Mouse (Mus musculus) stomach, embryonic 14.5 days (tissue): ENCODE measurements around the gene Lztr1. TPM values are rescaled to one million over a fixed set of nuclear protein-coding genes. Genes with fewer than 3 reads are reported as not detected.

ENCODE experiments used
- ATAC-seq: fragments of 200-750 bp; cut with Nextera tagmentation; 2 replicates; pipeline ENCODE4 v1.8.0; 2017; ENCODE audit warnings: low read depth, moderate TSS enrichment; ENCODE audit not compliant: insufficient number of reproducible peaks, insufficient read depth, low FRiP score
- H3K27ac ChIP-seq: fragments of 300-500 bp; sonication (generic); 2 replicates; pipeline ENCODE4 v1.5.1; 2014; ENCODE audit warnings: mild to moderate bottlenecking, low read length, moderate library complexity, mixed read lengths
- H3K27me3 ChIP-seq: fragments of 300-500 bp; sonication (generic); 2 replicates; pipeline ENCODE4 v1.6.1; 2014; ENCODE audit warnings: low read length, control low read depth, mixed read lengths; ENCODE audit not compliant: control insufficient read depth, insufficient read depth
- H3K36me3 ChIP-seq: fragments of 300-500 bp; sonication (generic); 2 replicates; pipeline ENCODE4 v1.6.1; 2014; ENCODE audit warnings: mild to moderate bottlenecking, control low read depth, low read length, moderate library complexity, mixed read lengths; ENCODE audit not compliant: control insufficient read depth, insufficient read depth
- H3K4me1 ChIP-seq: fragments of 300-500 bp; sonication (generic); 2 replicates; pipeline ENCODE4 v1.6.1; 2014; ENCODE audit warnings: low read length, control low read depth, mixed read lengths; ENCODE audit not compliant: control insufficient read depth, insufficient read depth
- H3K4me2 ChIP-seq: fragments of 300-500 bp; sonication (generic); replicated peaks from 2 replicates; pipeline ENCODE4 v1.6.1; 2014; ENCODE audit warnings: low read depth, low read length, control low read depth
- H3K4me3 ChIP-seq: fragments of 300-500 bp; sonication (generic); 2 replicates; pipeline ENCODE4 v1.5.1; 2014; ENCODE audit warnings: low read depth, low read length, control low read depth
- H3K9ac ChIP-seq: fragments of 300-500 bp; sonication (generic); replicated peaks from 2 replicates; pipeline ENCODE4 v1.6.1; 2014; ENCODE audit warnings: low read depth, mild to moderate bottlenecking, control low read depth, low read length, moderate library complexity, mixed read lengths
- H3K9me3 ChIP-seq: fragments of 300-500 bp; sonication (generic); 2 replicates; pipeline ENCODE4 v1.6.1; 2016; ENCODE audit warnings: low read depth, low read length, control low read depth; ENCODE audit not compliant: control insufficient read depth
- WGBS: fragments of 180-500 bp; shearing (Covaris S2); extraction: QIAGEN DNeasy Blood & Tissue Kit; methylation state at CpG from one replicate; pipeline ENCODE4 v1.1.7; 2014; 5-methylcytosine and 5-hydroxymethylcytosine counted together
- polyA plus RNA-seq: library from polyadenylated mRNA; unstranded; fragments of >200 nt; fragmentation: Nextera tagmentation; extraction: Ambion mirVana; gene quantifications from 2 replicates; pipeline ENCODE4 v1.2.1, GENCODE M21; 2014

The Lztr1 gene
- polyA plus RNA-seq, 1 experiment from 2014 or later: 78.6 TPM

GRCm38 (mm10) chr16:17511431-17511830 lies 2.9 kb downstream of the Lztr1 start:
- Histone ChIP-seq H3K4me1 (peaks cover 12% of the 10 kb centered on the region; the same call in 1 of the 2 replicates), H3K4me3 (no peak overlapping the region), H3K9ac (no peak overlapping the region), H3K27ac (no peak overlapping the region), H3K9me3 (no peaks in the 10 kb centered on the region), H3K27me3 (no peaks in the 10 kb centered on the region), H3K36me3 (peaks cover 38% of the 10 kb centered on the region), H3K4me2 (no peak overlapping the region)
- WGBS: 95% methylated on average over 4 of the region's 4 CpGs
- ATAC-seq: no peak

- Histone ChIP-seq H3K27ac (no peak overlapping the region), H3K4me3 (no peak overlapping the region), H3K27me3 (no peaks in the 10 kb centered on the region), H3K4me1 (no peaks in the 10 kb centered on the region), H3K9me3 (no peaks in the 10 kb centered on the region), H3K9ac (no peak overlapping the region), H3K4me2 (no peak overlapping the region), H3K36me3 (peaks cover 80% of the 10 kb centered on the region)
- WGBS: 80% methylated on average over 2 of the region's 2 CpGs
- ATAC-seq: no peak
Observed at GRCm38 (mm10) chr16:17518910-17519309, 10.4 kb downstream of the Lztr1 start.

- no peaks in the 10 kb centered on the region for H3K4me1 ChIP-seq
- no peak for ATAC-seq
Observed at GRCm38 (mm10) chr16:17524156-17524555, 15.7 kb downstream of the Lztr1 start.

GRCm38 (mm10) chr16:17525524-17525923 lies 17.0 kb downstream of the Lztr1 start:
- Histone ChIP-seq H3K9me3 (no peaks in the 10 kb centered on the region), H3K4me2 (no peak overlapping the region), H3K27ac (no peak overlapping the region), H3K9ac (no peak overlapping the region), H3K27me3 (no peaks in the 10 kb centered on the region), H3K36me3 (peaks cover 77% of the 10 kb centered on the region), H3K4me3 (no peak overlapping the region), H3K4me1 (peaks cover 6% of the 10 kb centered on the region)
- no peak for ATAC-seq
- 79% methylated on average over 3 of the region's 3 CpGs for WGBS

More at GRCm38 (mm10) chr16:17524156-17524555, 15.7 kb downstream of the Lztr1 start:
- 90% methylated on average over 11 of the region's 11 CpGs for WGBS
- no peak overlapping the region for H3K9ac ChIP-seq
- H3K4me2 ChIP-seq: no peak overlapping the region
- no peaks in the 10 kb centered on the region for H3K9me3 ChIP-seq
- H3K4me3 ChIP-seq: no peak overlapping the region
- H3K27me3 ChIP-seq: no peaks in the 10 kb centered on the region
- peaks cover 91% of the 10 kb centered on the region for H3K36me3 ChIP-seq
- H3K27ac ChIP-seq: no peak overlapping the region

GRCm38 (mm10) chr16:17526223-17526622 lies 17.7 kb downstream of the Lztr1 start:
- no peaks in the 10 kb centered on the region for H3K27me3 ChIP-seq
- 85% methylated on average over 6 of the region's 6 CpGs for WGBS
- H3K4me3 ChIP-seq: no peak overlapping the region
- peaks cover 70% of the 10 kb centered on the region for H3K36me3 ChIP-seq
- H3K4me1 ChIP-seq: peaks cover 6% of the 10 kb centered on the region
- no peak overlapping the region for H3K9ac ChIP-seq
- no peak for ATAC-seq
- no peak overlapping the region for H3K27ac ChIP-seq
- no peak overlapping the region for H3K4me2 ChIP-seq
- no peaks in the 10 kb centered on the region for H3K9me3 ChIP-seq

- no peak overlapping the region for H3K27ac ChIP-seq
- ATAC-seq: no peak
- H3K4me1 ChIP-seq: peaks cover 12% of the 10 kb centered on the region
- H3K9ac ChIP-seq: no peak overlapping the region
- H3K4me3 ChIP-seq: no peak overlapping the region
- peaks cover 57% of the 10 kb centered on the region for H3K36me3 ChIP-seq
- no peaks in the 10 kb centered on the region for H3K27me3 ChIP-seq
- H3K4me2 ChIP-seq: no peak overlapping the region
- H3K9me3 ChIP-seq: no peaks in the 10 kb centered on the region
Observed at GRCm38 (mm10) chr16:17527606-17528005, 19.1 kb downstream of the Lztr1 start.

GRCm38 (mm10) chr16:17528276-17528675 lies 19.8 kb downstream of the Lztr1 start:
- ATAC-seq: no peak
- no peak overlapping the region for H3K4me3 ChIP-seq
- H3K9me3 ChIP-seq: no peaks in the 10 kb centered on the region
- H3K4me2 ChIP-seq: no peak overlapping the region
- no peak overlapping the region for H3K9ac ChIP-seq
- H3K4me1 ChIP-seq: peaks cover 12% of the 10 kb centered on the region
- H3K36me3 ChIP-seq: peaks cover 51% of the 10 kb centered on the region
- no peak overlapping the region for H3K27ac ChIP-seq
- 89% methylated on average over 13 of the region's 13 CpGs for WGBS
- no peaks in the 10 kb centered on the region for H3K27me3 ChIP-seq

- Histone ChIP-seq H3K36me3 (peaks cover 37% of the 10 kb centered on the region), H3K27me3 (no peaks in the 10 kb centered on the region), H3K27ac (peak overlapping the region; percentile 96), H3K9me3 (no peaks in the 10 kb centered on the region), H3K9ac (peak overlapping the region; percentile 62), H3K4me1 (peaks cover 12% of the 10 kb centered on the region), H3K4me2 (peak overlapping the region; percentile 87), H3K4me3 (peak overlapping the region; percentile 46)
- ATAC-seq: no peak
- WGBS: 14% methylated on average over 17 of the region's 17 CpGs
Observed at GRCm38 (mm10) chr16:17529981-17530586, 21.6 kb downstream of the Lztr1 start.
